Mouse (Mus musculus) CD8-positive naive resting alpha-beta T cell, adult 2 months (primary cell): ENCODE results near the gene 3110040M04Rik.

Experiments used
- DNase-seq, 2 experiments: peaks; one replicate each; pipeline ENCODE4 v3.0.0; 2022; ENCODE audit warnings: low read depth in 2 of 2, low spot score in 2 of 2

The 3110040M04Rik gene

DNA sequence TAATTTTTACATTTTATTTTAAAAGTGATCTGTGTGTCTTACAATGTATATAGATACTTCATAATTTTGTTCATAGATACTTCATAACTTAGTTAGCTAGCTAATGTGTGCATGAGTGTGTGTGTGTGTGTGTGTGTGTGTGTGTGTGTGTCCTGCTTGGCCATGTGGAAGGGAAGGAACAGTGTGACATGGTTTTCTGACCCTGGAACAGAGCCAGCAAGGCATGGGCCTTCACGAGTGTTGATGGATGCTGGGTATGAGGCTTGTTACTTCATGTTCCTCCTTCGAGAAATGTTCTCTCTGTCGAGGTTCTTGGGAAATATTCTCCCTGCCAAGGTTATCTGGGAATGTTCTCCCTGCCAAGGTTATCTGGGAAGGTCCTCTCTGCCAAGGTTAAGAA, 29.8 kb downstream of the 3110040M04Rik start:
- no peak for DNase-seq

GRCm38 (mm10) chr1:151235574-151235973, 31.7 kb downstream of the 3110040M04Rik start:
- no peak for DNase-seq

- DNase-seq: no peak
Observed at GRCm38 (mm10) chr1:151236141-151236930, 32.4 kb downstream of the 3110040M04Rik start.

DNA sequence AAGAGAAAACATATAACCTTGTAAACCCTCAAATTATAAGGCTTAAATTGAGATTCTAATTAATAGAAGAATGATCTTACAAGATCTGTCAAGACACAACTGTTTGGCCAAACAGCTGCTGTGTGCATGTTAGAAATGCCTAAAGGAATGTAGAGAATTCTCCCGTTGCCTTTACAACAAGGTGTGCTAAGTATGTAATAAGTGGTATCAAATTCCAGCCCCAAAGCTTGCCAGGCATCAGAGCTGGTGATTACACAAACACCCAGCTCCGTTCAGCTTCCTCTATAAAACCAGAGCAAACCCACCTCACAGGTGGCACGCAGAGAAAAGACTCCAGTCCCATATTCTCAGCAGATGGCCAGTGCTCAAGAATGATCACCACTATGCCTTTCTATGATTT, 33.9 kb downstream of the 3110040M04Rik start:
- DNase-seq: no peak

DNA sequence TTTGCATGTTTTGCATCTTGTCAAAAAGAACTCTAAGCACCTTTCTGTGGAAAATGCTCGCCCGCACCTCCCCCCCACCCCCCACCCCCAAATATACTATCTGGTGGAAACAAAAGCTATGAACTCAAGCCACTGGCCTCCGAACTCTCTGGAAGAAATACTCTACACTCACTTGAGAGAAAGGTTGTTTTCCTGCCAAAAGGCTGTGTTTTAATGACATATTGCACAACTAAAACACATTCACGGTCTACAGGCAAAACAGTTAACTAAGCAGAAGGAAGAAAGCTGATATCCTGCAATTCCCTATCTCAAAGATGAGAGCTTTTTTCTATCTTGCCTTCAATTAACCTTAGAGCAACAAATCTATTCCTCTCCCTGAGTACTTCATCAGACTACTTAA, 39.4 kb downstream of the 3110040M04Rik start:
- no peak for DNase-seq

GRCm38 (mm10) chr1:151244013-151244412, 40.1 kb downstream of the 3110040M04Rik start:
- no peak for DNase-seq

GRCm38 (mm10) chr1:151244761-151245160, 40.8 kb downstream of the 3110040M04Rik start:
- DNase-seq: no peak

DNA sequence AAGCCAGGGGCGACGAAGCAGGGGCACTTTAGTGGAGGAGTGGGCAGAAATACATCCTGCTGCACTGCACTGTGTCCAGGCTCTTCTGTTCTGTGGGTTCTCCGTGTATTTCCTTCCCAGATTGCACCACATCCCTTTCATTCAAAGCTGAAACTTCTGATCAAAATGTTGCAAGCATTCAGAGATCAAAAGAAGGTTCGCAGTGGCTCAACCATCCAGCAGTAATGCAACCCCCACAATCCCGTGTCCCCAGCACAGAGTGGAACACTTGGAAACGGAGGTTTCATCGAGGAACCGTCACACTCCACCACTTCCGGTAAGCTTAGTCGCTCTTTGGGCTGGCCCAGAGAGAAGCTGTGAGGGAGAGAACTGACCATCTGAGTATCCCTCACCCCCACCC, 41.2 kb downstream of the 3110040M04Rik start:
- DNase-seq: no peak

- DNase-seq: no peak
Observed at GRCm38 (mm10) chr1:151245846-151246245, 41.9 kb downstream of the 3110040M04Rik start.

GRCm38 (mm10) chr1:151250109-151250508, 46.2 kb downstream of the 3110040M04Rik start:
- no peak for DNase-seq

GRCm38 (mm10) chr1:151250529-151251193, 46.7 kb downstream of the 3110040M04Rik start:
- DNase-seq: no peak

- no peak for DNase-seq
Observed at GRCm38 (mm10) chr1:151251194-151252010, 47.5 kb downstream of the 3110040M04Rik start.
